ENCODE assay signal across 8 mouse cellular contexts in the genomic region with DNA sequence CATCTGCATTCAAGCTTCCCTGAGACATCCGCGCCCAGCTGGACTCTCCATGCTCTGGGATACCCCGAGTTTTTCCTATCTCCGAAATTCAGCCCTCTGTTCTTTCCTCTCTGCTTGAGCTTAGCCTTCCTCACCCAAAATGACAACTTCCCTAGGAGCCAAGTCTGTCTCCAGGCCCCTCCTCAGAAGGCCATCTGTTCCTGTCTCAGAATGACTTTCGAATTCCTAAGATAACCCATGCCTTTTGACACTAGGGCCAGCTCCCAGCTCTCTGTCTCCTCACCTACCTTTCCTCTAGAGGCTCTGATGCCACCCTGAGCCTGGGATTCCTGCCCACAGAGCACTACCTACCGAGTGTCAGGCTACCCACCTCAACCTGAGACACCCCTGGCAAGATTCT. TPM values are rescaled to one million over a fixed set of nuclear protein-coding genes. Genes with fewer than 3 reads are reported as not detected.
DNase-seq lines count a peak whose midpoint lies in the region; ATAC-seq and TF ChIP-seq lines count a peak whose summit lies in the region.

Gene Nme2 (minus strand): TSS at position 101 of the 400 bp plus-strand sequence.

- peak within 1 kb of the TSS; percentile 87 for H3K27ac ChIP-seq in forebrain, embryonic 16.5 days (ENCODE audit: low read length)
- H3K27ac ChIP-seq in hindbrain, embryonic 13.5 days: peak within 1 kb of the TSS; percentile 90
- H3K27ac ChIP-seq in liver, embryonic 13.5 days: peak within 1 kb of the TSS; percentile 69
- H3K27ac ChIP-seq in stomach, postnatal 0 days (replicated peaks): peak within 1 kb of the TSS; percentile 93

- H3K27me3 ChIP-seq in forebrain, embryonic 16.5 days (replicated peaks; ENCODE audit: control insufficient read depth, insufficient read depth, low read length): no peaks in the 10 kb centered on the region
- no peaks in the 10 kb centered on the region for H3K27me3 ChIP-seq in hindbrain, embryonic 13.5 days
- no peaks in the 10 kb centered on the region for H3K27me3 ChIP-seq in liver, embryonic 13.5 days
- no peaks in the 10 kb centered on the region for H3K27me3 ChIP-seq in stomach, postnatal 0 days (ENCODE audit: control insufficient read depth, insufficient read depth, low read length)

- peak within 1 kb of the TSS; percentile 75 for H3K4me2 ChIP-seq in forebrain, embryonic 16.5 days (ENCODE audit: low read length)
- peak within 1 kb of the TSS; percentile 91 for H3K4me2 ChIP-seq in hindbrain, embryonic 13.5 days
- peak within 1 kb of the TSS; percentile 78 for H3K4me2 ChIP-seq in liver, embryonic 13.5 days
- H3K4me2 ChIP-seq in stomach, postnatal 0 days (replicated peaks; ENCODE audit: low read depth): peak within 1 kb of the TSS; percentile 82

- H3K9me3 ChIP-seq in forebrain, embryonic 16.5 days (ENCODE audit: control insufficient read depth, low read length): no peaks in the 10 kb centered on the region
- no peaks in the 10 kb centered on the region for H3K9me3 ChIP-seq in hindbrain, embryonic 13.5 days
- no peaks in the 10 kb centered on the region for H3K9me3 ChIP-seq in liver, embryonic 13.5 days (replicated peaks)
- no peaks in the 10 kb centered on the region for H3K9me3 ChIP-seq in stomach, postnatal 0 days (ENCODE audit: control insufficient read depth, low read length)

- WGBS in forebrain, embryonic 16.5 days: 2% methylated on average over 6 of the region's 6 CpGs
- WGBS in hindbrain, embryonic 13.5 days: 5% methylated on average over 6 of the region's 6 CpGs
- WGBS in liver, embryonic 13.5 days (ENCODE audit: insufficient replicate concordance): under 1% methylated on average over 6 of the region's 6 CpGs
- 2% methylated on average over 6 of the region's 6 CpGs for WGBS in stomach, postnatal 0 days

- peak within 1 kb of the TSS; percentile 70 for H3K9ac ChIP-seq in forebrain, embryonic 16.5 days (replicated peaks; ENCODE audit: low read depth, low read length)
- peak within 1 kb of the TSS; percentile 77 for H3K9ac ChIP-seq in hindbrain, embryonic 13.5 days
- H3K9ac ChIP-seq in liver, embryonic 13.5 days: peak within 1 kb of the TSS; percentile 74
- peak within 1 kb of the TSS; percentile 66 for H3K9ac ChIP-seq in stomach, postnatal 0 days (ENCODE audit: low read length)

- peak; percentile 7; the same call in 1 of the 2 replicates for ATAC-seq in forebrain, embryonic 16.5 days
- peak; percentile 27 for ATAC-seq in hindbrain, embryonic 13.5 days (ENCODE audit: low FRiP score)
- ATAC-seq in liver, embryonic 13.5 days (ENCODE audit: low read depth): peak; percentile 8; the same call in 1 of the 2 replicates
- ATAC-seq in stomach, postnatal 0 days (ENCODE audit: low FRiP score, low TSS enrichment): 0 out of 2 replicates have a peak, but pooled peaks have one; percentile 8

- peak within 1 kb of the TSS; percentile 71 for H3K4me3 ChIP-seq in forebrain, embryonic 16.5 days (replicated peaks; ENCODE audit: low read length)
- H3K4me3 ChIP-seq in hindbrain, embryonic 13.5 days: peak within 1 kb of the TSS; percentile 65
- peak within 1 kb of the TSS; percentile 66 for H3K4me3 ChIP-seq in liver, embryonic 13.5 days (replicated peaks)
- peak within 1 kb of the TSS; percentile 51 for H3K4me3 ChIP-seq in stomach, postnatal 0 days (ENCODE audit: low read depth, low read length)

- peaks cover 25% of the 10 kb centered on the region for H3K36me3 ChIP-seq in forebrain, embryonic 16.5 days (ENCODE audit: control insufficient read depth, insufficient read depth)
- peaks cover 58% of the 10 kb centered on the region for H3K36me3 ChIP-seq in hindbrain, embryonic 13.5 days
- peaks cover 66% of the 10 kb centered on the region for H3K36me3 ChIP-seq in liver, embryonic 13.5 days
- H3K36me3 ChIP-seq in stomach, postnatal 0 days (ENCODE audit: control insufficient read depth, insufficient read depth, low read length): no peaks in the 10 kb centered on the region; the same call in 1 of the 2 replicates

- peaks cover 18% of the 10 kb centered on the region for H3K4me1 ChIP-seq in forebrain, embryonic 16.5 days (replicated peaks; ENCODE audit: control insufficient read depth, insufficient read depth, low read length)
- peaks cover 41% of the 10 kb centered on the region for H3K4me1 ChIP-seq in hindbrain, embryonic 13.5 days (replicated peaks)
- peaks cover 45% of the 10 kb centered on the region for H3K4me1 ChIP-seq in liver, embryonic 13.5 days (replicated peaks)
- H3K4me1 ChIP-seq in stomach, postnatal 0 days (replicated peaks; ENCODE audit: control insufficient read depth, insufficient read depth): 0 out of 2 replicates have a peak, but pooled peaks cover 6% of the 10 kb centered on the region

- TF ChIP-seq EP300 in stomach, postnatal 0 days (optimal IDR thresholded peaks at IDR 0.05): peak; percentile 7

- no peak for DNase-seq in layer of hippocampus, adult 8-10 months (ENCODE audit: low spot score in 2 of 2)
- DNase-seq in layer of hippocampus, adult 9-11 months: no peak
- DNase-seq in adrenal gland, postnatal 14 days: peak; percentile 28
- no peak for DNase-seq in liver, embryonic 13.5 days
- peak; percentile 31 for DNase-seq in stomach, postnatal 0 days (ENCODE audit: low spot score)
- DNase-seq in embryo, embryonic 10 days (ENCODE audit: low spot score): no peak

- no peak for TF ChIP-seq CTCF in stomach, postnatal 0 days (IDR thresholded peaks at IDR 0.05; ENCODE audit: low read depth)

RNA-seq across cellular contexts. Expression of gene Nme2, which starts in this region (rescaled TPM):
- 100 to 1,000 TPM in 2 of 4 experiments, 10 to 100 TPM in 2; 88.3 to 126 (median 105) TPM for total RNA-seq in layer of hippocampus, adult 8-10 months (2022)
- total RNA-seq in adrenal gland, postnatal 14 days (2021): 444 and 470 TPM in 2 replicates
- polyA plus RNA-seq in forebrain, embryonic 16.5 days (2015; fragmentation: Nextera tagmentation; extraction: Ambion mirVana): 86.5 and 106 TPM in 2 replicates
- 80.5 and 81.5 TPM in 2 replicates for polyA plus RNA-seq in hindbrain, embryonic 13.5 days (2015; fragmentation: Nextera tagmentation; extraction: Ambion mirVana)
- polyA plus RNA-seq in liver, embryonic 13.5 days (2015; fragmentation: Nextera tagmentation; extraction: Ambion mirVana): 81.5 and 82.6 TPM in 2 replicates
- 376 and 433 TPM in 2 replicates for polyA plus RNA-seq in stomach, postnatal 0 days (2015; fragmentation: Nextera tagmentation; extraction: Ambion mirVana)

Comparison
In these comparisons a context has a peak if more than half of its experiments do, and no peak if none do; other contexts are left out.
1. DNase-seq: peak in adrenal gland, postnatal 14 days (single experiment) and stomach, postnatal 0 days (single experiment); none in layer of hippocampus, adult 8-10 months (0 of 2), layer of hippocampus, adult 9-11 months (single experiment), liver, embryonic 13.5 days (single experiment) and embryo, embryonic 10 days (single experiment).
2. Peak in every context shown above with its lines, with median percentiles within 50 percentile points of each other: ATAC-seq, H3K27ac ChIP-seq, H3K4me2 ChIP-seq, H3K4me3 ChIP-seq and H3K9ac ChIP-seq.